ENCODE assay signal across 7 mouse cellular contexts in the genomic region with DNA sequence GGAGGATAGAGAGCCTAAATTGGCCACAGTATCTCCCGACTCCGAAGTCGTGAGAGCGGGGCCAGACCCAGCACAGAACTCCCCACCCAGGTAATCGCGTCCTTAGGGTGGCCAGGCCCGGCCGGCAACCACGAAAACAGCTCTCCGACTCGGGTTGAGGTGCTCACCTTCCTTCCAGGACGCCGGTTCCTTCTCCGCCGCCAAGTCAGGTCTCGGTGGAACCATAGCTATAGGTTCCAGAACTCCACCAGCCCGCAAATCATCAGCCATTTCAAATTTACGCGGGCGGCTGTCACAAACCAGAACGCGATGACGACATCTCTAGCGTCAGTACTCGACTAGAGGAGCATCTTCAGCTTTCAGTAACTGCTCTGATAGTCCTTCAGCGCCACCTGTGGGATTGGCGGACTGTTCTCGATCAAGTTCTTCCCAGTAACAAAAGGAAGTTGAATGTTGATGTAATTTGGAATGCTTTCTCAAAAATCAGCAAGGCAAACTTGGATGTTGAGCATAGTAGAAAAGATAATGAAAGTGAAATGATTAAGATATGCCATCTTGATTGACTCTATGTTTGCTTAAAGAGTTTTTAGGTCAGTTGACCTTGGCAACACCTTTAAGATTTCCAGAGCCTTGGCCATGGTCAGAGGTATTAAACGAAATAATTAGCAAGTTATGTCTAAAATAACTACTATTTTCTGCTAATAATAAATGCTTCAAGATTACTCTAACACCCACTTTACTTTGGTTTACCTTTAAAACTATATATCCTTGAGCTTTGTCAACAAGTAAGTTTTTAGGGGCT. TPM values are rescaled to one million over a fixed set of nuclear protein-coding genes. Genes with fewer than 3 reads are reported as not detected.
A peak's percentile ranks its signal among the peaks of the same experiment; 100 is the strongest.
DNase-seq lines count a peak whose midpoint lies in the region; ATAC-seq lines count a peak whose summit lies in the region.

A gene (minus strand): TSS at position 314 of the 802 bp plus-strand sequence.

- no peaks in the 10 kb centered on the region for H3K27me3 ChIP-seq in intestine, embryonic 16.5 days (replicated peaks; ENCODE audit: control insufficient read depth, insufficient read depth, low read length)
- no peaks in the 10 kb centered on the region for H3K27me3 ChIP-seq in midbrain, embryonic 11.5 days (ENCODE audit: control insufficient read depth, insufficient read depth, low read length)

- H3K4me1 ChIP-seq in intestine, embryonic 16.5 days (ENCODE audit: control insufficient read depth, insufficient read depth, low read length) = peaks cover 6% of the 10 kb centered on the region
- no peaks in the 10 kb centered on the region; the same call in 1 of the 2 replicates for H3K4me1 ChIP-seq in midbrain, embryonic 11.5 days (ENCODE audit: control insufficient read depth, insufficient read depth, low read length)

- peak within 1 kb of the TSS; percentile 86 for H3K4me3 ChIP-seq in intestine, embryonic 16.5 days (ENCODE audit: low read length)
- peak within 1 kb of the TSS; percentile 75 for H3K4me3 ChIP-seq in midbrain, embryonic 11.5 days (ENCODE audit: low read depth, low read length)

- peak within 1 kb of the TSS; percentile 72 for H3K4me2 ChIP-seq in intestine, embryonic 16.5 days (ENCODE audit: low read depth, low read length)
- peak within 1 kb of the TSS; percentile 64 for H3K4me2 ChIP-seq in midbrain, embryonic 11.5 days

- peak; percentile 98 for ATAC-seq in intestine, embryonic 16.5 days
- peak; percentile 98 for ATAC-seq in midbrain, embryonic 11.5 days (ENCODE audit: low FRiP score)

- no peaks in the 10 kb centered on the region for H3K9me3 ChIP-seq in intestine, embryonic 16.5 days (ENCODE audit: control insufficient read depth, low read length)
- no peaks in the 10 kb centered on the region; the same call in 1 of the 2 replicates for H3K9me3 ChIP-seq in midbrain, embryonic 11.5 days (ENCODE audit: control insufficient read depth, low read length)

- no peaks in the 10 kb centered on the region for H3K36me3 ChIP-seq in intestine, embryonic 16.5 days (ENCODE audit: control insufficient read depth, insufficient read depth, low read length)
- no peaks in the 10 kb centered on the region; the same call in 1 of the 2 replicates for H3K36me3 ChIP-seq in midbrain, embryonic 11.5 days (ENCODE audit: control insufficient read depth, insufficient read depth, low read length)

- peak; percentile 81 for DNase-seq in adrenal gland, adult 8-10 months
- peak; percentile 86 for DNase-seq in embryo, embryonic 9.5 days (ENCODE audit: extremely low spot score)
- peak; percentile 55 to 91 for DNase-seq in gastrocnemius, postnatal 4 days (ENCODE audit: low spot score in 2 of 2)
- peak; percentile 83 to 86 for DNase-seq in left cerebral cortex, postnatal 36 days (ENCODE audit: low spot score in 2 of 2)
- DNase-seq in midbrain, embryonic 11.5 days (ENCODE audit: low spot score, missing footprints) = peak; percentile 98
- peak; percentile 82 for DNase-seq in skeletal muscle tissue, adult 2 months (ENCODE audit: low read depth, low spot score)

- WGBS in intestine, embryonic 16.5 days = 5% methylated on average over 29 of the region's 29 CpGs
- 7% methylated on average over 29 of the region's 29 CpGs for WGBS in midbrain, embryonic 11.5 days

- H3K9ac ChIP-seq in intestine, embryonic 16.5 days (ENCODE audit: low read depth, low read length) = peak within 1 kb of the TSS; percentile 77
- peak within 1 kb of the TSS; percentile 72 for H3K9ac ChIP-seq in midbrain, embryonic 11.5 days (ENCODE audit: low read length)

- no peak within 1 kb of the TSS for H3K27ac ChIP-seq in intestine, embryonic 16.5 days (ENCODE audit: low read length)
- H3K27ac ChIP-seq in midbrain, embryonic 11.5 days (ENCODE audit: low read depth, low read length) = no peak within 1 kb of the TSS

- intact Hi-C loops in left cerebral cortex, postnatal 36 days (cut with DNase I) = no loop called here

RNA-seq across cellular contexts. Expression of the gene that starts here (rescaled TPM):
- total RNA-seq in adrenal gland, adult 8-10 months (2022) = 1 to 10 TPM in 1 of 4 experiments, under 1 TPM in 3; 0.51 to 1.9 (median 0.83) TPM
- total RNA-seq in gastrocnemius, postnatal 4 days (2021) = 10 to 100 TPM in 1 of 2 experiments, 1 to 10 TPM in 1; 10.0 to 10.4 TPM
- 47.6 and 58.1 TPM in 2 replicates for polyA plus RNA-seq in intestine, embryonic 16.5 days (2015; fragmentation: Nextera tagmentation; extraction: Ambion mirVana)
- under 1 TPM; 0.59 to 0.62 TPM for total RNA-seq in left cerebral cortex, postnatal 36 days (2021)
- polyA plus RNA-seq in midbrain, embryonic 11.5 days (2014; fragmentation: Nextera tagmentation; extraction: Ambion mirVana) = 78.2 and 87.4 TPM in 2 replicates

Comparison
In these comparisons a context has a peak if more than half of its experiments do, and no peak if none do; other contexts are left out.
1. Peak in DNase-seq in left cerebral cortex, postnatal 36 days; RNA of the gene not detected or under 1 TPM.